Mouse (Mus musculus): Measurements from ENCODE around the gene Aph1a.
"Not testable (repeated sequence)": the region's sequence is repeated elsewhere in the genome, so short reads cannot be mapped to it uniquely, and the experiment has no call there.

The Aph1a gene

DNA sequence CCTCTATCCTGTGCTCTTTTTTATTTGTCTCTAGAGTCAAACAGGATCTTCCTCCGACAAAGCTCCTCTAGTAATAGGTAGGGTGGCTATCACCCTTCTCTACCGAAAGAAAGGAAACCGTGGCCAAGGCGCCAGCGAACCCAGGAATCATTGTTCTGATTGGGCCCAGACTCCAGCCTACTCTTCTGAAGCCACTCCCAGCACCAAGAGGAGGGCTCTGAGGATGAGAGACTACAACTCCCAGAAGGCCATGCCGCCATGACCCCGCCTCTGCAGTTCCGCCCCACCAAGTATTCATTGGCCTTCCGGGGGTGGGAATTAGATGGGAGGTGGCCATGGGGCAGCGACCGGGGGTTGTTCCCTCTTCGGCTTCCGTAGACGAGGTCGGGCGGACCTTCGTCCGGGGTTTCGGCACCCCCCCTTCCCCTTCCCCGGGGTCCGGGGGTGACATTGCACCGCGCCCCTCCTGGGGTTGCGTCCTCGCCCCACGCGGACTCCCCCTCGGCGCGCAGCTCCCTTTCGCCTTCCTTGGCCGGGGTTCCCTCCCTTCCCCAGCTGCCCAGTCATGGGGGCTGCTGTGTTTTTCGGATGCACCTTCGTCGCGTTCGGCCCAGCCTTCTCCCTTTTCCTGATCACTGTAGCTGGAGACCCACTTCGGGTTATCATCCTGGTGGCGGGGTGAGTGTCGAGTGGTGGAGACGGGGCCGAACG, at the start of gene Aph1a:
Gene Aph1a, plus strand, starts transcription at position 364 of the 711 bp plus-strand sequence.
- peak; percentile 95 to 96 for DNase-seq (ENCODE audit: low spot score in 2 of 2)

DNA sequence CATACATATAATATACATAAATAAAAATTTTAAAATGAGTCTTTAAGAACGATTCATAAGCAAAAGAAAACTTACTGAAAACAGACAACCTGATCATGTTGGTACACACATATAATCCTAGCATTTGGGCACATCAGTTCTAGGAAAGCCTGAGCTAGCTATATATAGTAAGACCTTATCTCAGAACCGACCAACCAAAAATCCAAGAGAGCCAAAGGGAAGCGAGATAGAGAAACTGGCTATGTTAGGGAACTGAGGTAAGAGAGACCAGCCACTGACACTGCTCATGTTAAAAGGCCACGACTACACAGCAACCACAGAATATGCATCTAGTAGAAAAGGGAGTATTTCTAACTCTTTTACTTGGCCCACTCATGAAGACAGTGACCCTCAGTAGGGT, 43.2 kb upstream of the Aph1a start:
- no peak for DNase-seq (ENCODE audit: low spot score in 2 of 2)

DNA sequence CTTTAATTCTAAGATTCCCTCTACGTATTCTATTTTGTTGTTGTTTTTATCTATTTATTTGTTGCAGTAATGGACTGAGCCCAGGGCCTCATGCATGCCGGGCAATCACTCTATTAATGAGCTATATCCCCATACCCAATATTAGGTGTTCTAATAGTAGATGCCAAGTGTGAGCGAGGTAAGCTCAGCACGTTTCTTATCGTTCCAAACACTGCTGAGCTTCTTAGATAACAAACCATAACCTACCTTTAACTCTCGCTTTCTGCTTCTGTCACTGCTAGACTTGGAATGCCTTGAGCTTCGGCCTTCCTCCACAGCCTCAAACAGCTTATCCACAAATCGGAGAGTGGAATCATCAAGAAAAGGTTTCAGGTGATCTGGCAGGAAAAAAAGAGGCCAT, 42.5 kb upstream of the Aph1a start:
- no peak for DNase-seq (ENCODE audit: low spot score in 2 of 2)

DNA sequence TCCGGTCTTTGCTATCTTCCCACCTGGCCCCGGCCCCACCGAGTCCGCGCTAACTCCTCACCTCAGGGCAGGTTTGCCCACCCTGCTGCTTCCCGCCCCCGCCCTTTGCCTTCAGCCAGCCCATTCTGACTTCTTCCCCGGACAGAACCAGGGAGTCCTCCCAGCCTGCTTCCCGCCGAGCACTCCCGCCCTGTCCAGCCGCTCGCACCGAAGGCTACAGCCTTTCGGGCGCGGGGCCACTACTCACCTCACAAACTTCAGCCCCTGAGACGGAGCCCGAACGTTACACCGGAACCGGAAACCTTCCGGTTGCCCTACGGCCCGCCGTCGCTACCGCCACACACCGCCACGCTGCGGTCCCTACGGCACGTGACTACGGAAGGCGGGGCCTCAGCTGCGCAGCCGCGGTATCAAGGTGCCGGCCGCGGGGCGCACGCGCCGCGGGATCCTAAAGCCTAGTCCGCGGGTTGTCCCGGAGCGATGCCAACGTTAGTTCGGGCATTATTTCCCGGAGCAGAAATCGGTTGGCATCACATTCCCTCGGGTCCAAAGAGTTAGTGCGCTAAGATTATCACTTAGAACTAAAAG, 38.2 kb upstream of the Aph1a start, which contains the start of gene Prpf3:
Gene Prpf3, minus strand, starts transcription at position 384 of the 588 bp plus-strand sequence.
- peak; percentile 93 to 94 for DNase-seq (ENCODE audit: low spot score in 2 of 2)

DNA sequence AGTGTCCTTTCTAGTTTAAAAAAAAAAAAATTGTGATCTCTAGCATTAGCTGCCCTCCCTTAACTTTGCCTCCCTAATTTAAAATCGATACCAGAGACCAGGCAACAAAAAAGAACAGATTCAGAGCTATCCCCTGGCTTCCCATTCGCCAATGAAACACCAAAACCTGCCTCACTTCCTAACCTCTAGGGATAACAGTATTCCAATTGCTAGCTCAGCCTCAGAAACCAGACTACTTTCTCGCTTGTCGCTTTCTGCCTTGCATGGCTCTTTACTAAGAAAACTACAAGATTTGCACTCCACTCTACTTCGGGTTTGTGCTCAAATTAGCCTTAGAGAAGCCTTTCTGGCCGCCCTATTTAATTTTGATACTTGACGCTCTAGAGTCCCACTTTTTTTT, 37.7 kb upstream of the Aph1a start:
- DNase-seq (ENCODE audit: low spot score in 2 of 2): no peak

DNA sequence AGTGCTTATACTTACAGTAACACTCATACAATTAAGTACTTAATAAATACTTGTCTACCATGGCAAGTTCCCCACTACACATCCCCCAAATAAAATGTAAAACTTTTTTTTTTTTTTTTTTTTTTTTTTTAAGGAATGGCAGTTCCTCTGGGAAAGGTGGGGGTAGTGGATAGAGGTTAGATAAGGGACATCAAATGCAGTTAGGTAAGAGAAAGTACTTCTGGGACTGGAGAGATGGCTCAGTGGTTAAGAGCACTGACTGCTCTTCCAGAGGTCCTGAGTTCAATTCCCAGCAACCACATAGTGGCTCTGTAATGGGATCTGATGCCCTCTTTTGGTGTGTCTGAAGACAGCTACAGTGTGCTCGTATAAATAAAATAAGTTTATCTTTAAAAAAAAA, 36.7 kb upstream of the Aph1a start:
- DNase-seq (ENCODE audit: low spot score in 2 of 2): not testable (repeated sequence)

DNA sequence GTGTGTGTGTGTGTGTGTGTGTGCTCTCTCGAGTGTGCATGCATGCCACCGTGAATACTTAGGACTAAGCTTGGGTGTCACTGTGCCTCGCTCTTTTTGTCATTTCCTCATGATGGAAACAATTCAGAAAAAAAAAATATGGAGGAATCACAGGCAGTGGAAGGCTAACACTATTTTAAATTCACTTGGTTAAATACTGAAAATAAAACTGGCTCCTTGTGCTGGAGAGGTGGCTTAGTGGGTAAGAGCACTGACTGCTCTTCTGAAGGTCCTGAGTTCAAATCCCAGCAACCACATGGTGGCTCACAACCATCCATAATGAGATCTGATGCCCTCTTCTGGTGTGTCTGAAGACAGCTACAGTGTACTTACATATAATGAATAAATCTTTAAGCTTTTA, 35.5 kb upstream of the Aph1a start:
- DNase-seq (ENCODE audit: low spot score in 2 of 2): not testable (repeated sequence)

DNA sequence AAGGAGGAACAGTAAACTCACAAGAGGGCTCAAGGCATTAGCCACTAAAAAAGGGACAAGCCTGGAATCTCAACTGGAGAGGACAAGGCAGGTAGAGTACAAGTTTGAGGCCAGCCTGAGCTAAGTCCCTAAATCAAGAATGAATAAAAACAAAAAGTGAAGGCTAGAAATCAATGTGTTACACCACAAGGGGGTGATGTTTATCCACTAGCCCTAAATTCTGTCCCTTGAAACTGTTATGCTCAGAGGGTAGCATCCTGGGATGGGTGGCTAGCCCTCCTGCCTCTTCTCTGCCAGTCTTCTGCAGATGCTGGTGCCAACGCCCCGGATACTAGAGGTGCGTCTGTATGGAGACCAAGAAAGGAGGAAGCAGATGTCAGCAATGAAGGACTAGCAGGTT, 33.4 kb upstream of the Aph1a start:
- no peak for DNase-seq (ENCODE audit: low spot score in 2 of 2)

DNA sequence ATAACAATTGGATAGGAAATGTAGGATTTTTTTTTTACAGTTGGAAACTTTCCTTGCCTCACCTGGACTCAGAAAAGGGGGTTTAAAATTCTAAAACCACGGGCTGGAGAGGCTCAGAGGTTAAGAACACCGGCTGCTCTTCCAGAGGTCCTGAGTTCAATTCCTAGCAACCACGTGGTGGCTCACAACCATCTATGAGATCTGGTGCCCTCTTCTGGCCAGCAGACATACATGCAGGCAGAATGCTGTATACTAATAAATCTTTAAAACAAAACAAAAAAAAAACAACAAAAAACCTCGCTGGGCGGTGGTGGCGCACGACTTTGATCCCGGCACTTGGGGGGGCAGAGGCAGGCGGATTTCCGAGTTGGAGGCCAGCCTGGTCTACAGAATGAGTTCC, 32.6 kb upstream of the Aph1a start:
- no peak for DNase-seq (ENCODE audit: low spot score in 2 of 2)

DNA sequence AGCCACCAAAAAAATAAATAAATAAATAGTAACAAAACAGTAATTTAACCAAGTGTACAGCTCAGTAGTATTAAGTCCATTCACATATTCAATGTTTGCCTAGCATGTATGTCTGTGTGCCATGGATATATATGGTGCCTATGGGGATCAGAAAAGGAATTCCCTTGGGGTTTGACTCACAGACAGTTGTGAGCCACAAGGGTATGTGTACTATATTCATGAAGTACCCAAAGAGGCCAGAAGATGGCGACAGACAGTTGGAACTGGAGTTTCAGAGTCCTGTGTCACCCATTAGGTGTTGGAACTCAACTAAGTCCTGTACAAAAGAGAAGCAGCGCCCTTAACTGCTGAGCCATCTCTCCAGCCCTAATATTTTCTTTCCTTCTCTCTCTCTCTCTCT, 32.0 kb upstream of the Aph1a start:
- no peak for DNase-seq (ENCODE audit: low spot score in 2 of 2)

DNA sequence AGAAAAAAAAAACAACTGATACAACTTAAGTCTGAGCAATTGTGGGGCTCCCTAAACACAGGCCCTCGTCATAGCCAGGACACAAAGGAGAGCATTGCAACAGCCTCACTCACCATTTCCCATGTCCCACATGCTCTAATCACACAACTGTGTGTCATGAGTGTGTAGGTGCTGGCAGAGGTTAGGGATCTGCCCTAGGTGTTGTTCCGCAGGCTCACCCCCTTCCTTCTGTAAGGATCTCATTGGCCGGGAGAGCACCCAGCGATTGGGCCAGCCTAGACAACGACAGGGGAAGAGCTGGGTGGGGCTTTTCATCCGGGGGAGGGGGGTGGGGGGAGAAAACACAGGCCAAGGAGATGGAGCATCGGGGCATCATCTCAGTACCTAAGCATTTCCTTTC, 30.2 kb upstream of the Aph1a start:
- no peak for DNase-seq (ENCODE audit: low spot score in 2 of 2)

DNA sequence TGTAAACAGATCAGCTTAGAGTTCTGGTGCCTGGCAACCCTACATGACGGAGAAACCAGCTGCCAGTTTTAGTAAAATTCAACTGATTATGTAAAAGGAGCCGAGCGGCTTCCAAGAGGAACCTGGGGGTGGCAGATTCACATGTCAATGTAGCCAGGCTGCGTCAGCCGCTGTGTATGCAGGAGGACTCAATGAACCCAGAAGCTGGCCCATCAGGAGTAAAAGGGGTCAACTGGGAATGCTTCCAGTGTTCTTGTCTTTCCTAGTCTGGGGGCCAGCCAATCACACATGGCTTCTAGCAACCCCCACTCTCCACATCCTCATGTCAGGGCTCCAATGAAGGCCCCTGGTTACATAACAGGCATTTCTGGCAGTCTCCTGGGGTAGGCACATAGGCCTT, 28.7 kb upstream of the Aph1a start:
- DNase-seq (ENCODE audit: low spot score in 2 of 2): no peak

DNA sequence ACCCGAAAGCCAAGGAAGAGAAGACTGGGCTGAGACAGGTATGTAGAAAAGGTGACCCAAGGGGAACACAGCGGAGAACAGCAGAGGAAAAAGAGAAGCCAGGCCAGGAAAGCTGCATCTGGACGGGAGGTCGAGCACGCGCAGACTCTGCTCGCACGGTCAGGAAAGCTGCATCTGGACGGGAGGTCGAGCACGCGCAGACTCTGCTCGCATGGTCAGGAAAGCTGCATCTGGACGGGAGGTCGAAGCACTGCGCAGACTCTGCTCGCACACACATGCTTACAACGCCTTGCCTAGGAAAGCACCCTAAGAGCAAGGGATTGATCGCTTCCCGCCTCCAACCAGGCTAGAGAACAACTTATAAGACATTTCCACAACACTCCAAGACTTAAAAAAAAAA, 28.2 kb upstream of the Aph1a start:
- DNase-seq (ENCODE audit: low spot score in 2 of 2): no peak

DNA sequence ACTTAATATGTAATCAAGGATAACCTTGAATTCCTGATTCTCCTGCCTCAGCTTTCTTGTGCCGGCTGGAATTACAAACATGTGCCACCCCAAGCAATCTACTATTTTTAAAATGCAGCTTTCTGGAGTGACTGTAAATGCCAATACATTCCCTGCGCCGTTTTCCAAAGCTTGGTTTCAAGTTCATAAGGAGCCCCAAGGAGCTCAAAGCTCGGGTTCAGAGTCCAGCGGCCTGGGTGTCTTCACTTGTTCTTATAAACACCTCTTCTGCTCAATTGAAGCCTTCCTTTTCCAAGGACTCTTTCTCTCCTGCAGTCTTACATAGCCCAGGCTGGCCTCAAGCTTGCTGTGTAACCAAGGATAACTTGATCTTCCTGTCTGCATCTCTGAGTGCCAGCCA, 27.7 kb upstream of the Aph1a start:
- DNase-seq (ENCODE audit: low spot score in 2 of 2): no peak

DNA sequence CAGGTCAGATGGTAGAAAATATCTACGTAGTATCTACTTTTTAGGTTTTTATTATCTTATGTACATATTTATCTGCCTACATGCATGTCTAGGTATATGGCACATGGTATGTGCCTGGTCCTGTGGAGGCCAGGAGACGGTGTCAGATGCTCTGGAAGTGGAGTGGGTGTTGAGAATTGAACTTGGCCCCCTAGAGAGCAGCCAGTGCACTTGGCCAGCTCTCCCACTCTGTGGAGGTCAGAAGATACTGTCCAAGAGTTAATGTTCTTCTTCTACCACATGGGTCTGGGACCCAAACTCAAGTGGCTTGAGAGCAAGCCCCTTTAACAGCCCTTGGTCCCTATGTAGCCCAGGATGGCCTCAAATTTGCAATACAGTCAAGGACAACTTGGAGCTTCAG, 26.4 kb upstream of the Aph1a start:
- no peak for DNase-seq (ENCODE audit: low spot score in 2 of 2)

DNA sequence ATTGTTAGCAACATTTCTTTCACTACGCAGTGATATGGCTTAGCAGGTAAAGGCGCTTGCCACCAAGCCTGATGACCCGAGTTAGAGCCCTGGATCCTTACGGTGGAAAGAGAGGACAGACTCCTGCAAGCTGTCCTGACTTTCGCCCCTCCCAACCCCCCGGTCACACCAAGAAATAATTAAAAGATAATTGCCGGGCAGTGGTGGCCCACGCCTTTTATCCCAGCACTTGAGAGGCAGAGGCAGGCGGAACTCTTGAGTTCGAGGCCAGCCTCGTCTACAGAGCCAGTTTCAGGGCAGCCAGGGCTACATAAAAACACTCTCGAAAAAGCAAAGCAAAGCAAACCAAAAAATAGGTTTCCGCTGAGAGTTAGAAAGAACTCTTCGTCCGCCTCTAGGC, 22.8 kb upstream of the Aph1a start:
- no peak for DNase-seq (ENCODE audit: low spot score in 2 of 2)

DNA sequence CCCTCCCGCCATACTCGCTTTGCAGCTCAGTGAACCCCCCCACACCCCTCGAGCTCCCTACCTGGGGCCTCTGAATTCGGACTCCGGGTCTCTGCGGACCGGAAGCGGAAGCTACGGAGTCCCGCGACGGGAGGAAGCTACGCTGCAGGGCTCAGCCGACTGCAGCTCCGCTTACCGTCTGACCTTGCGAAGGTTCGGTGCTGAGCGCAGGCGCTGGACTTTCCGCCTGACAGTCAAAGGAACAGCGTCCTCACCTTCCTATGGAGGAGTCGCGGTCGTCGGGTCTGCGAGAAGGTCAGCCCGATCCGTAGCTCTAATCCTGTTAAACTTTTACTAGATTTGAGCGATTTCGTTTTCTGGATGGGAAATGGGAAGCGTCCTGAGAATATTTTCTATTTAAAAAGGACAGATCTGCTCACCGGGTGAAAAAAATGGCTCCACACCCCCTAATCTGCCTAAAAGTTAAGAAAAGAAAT, 22.3 kb upstream of the Aph1a start, which contains the start of gene Mrps21:
Gene Mrps21, minus strand, starts transcription at position 128 of the 476 bp plus-strand sequence.
- peak; percentile 83 to 84 for DNase-seq (ENCODE audit: low spot score in 2 of 2)

DNA sequence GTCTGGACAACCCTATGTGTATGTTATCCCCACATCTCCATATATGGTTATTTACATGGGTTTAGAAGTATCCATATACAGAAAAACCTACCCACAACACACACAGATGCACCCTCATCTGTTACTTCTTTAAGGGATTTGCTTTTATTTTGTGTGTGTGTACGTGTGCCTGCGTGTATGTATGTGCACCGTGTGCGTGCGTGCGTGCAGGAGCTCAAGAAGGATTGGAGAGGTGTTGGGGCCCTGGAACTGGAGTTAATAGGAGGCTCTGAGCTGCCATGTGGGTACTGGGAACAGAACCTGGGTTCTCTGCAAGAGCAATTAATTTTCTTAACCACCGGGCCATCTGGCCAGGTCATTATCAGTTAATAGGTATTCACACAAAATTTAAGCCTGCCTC, 21.7 kb upstream of the Aph1a start:
- no peak for DNase-seq (ENCODE audit: low spot score in 2 of 2)

DNA sequence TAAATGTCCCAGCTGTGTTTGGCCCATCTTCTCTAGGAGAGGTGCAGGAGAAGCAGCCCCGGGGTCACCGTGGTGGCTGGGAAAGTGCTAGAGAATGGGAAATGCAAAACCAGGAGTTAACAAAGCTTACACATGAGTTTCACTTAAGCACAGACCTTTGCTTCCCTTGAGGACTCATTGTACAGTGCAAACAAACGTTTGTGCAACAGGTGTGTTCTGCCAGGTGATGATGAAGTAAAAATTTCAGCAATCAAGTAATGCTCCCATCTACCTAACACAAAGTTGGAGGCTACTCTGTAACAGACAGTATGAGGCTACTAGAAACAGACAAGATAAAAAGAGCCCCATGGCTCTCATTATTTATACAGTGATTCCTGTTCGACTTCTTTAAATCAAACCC, 14.7 kb upstream of the Aph1a start:
- no peak for DNase-seq (ENCODE audit: low spot score in 2 of 2)

DNA sequence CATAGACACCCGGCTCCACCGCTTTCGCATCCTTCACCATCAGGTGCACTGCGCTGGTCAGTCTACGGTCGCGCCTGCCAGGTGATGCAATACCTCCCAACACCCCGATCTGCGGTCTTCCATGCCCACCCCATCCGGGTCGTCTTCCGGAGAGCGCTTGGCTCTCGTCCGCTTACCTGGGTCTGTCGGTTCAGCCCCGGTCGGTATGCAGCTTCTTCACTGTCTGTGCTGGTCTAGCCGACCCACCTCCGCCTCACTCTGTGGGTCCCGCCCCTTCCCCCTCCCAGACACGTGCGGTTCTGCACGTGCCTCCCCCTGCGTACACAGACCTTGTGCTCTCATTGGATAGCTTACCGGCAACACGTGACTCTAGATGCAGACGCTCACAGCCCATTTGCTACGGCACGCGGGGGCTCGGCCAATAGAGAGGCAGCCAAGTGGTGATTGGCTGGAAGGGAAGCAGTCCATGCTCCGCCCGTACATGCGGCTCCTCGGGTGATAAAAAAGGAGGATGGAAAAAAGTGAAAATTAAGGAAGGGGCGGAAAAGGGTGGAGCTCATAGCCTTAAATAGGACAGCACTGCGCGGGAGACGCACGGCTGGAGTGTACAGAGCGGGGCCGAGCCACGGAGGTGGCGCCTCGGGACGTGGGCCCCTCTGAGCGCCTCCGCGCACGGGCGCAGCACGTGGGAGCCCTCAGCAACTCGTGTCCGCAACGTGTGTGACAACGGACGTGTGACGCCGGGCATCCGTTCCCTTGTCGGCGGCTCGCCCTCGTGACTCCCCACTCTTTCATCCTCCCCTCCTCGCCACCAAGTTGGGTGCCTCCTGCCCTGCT, 11.6 kb upstream of the Aph1a start, which contains the start of gene Ciart:
Gene Ciart, minus strand, starts transcription at position 273 of the 837 bp plus-strand sequence.
- peak; percentile 93 for DNase-seq (ENCODE audit: low spot score in 2 of 2)

DNA sequence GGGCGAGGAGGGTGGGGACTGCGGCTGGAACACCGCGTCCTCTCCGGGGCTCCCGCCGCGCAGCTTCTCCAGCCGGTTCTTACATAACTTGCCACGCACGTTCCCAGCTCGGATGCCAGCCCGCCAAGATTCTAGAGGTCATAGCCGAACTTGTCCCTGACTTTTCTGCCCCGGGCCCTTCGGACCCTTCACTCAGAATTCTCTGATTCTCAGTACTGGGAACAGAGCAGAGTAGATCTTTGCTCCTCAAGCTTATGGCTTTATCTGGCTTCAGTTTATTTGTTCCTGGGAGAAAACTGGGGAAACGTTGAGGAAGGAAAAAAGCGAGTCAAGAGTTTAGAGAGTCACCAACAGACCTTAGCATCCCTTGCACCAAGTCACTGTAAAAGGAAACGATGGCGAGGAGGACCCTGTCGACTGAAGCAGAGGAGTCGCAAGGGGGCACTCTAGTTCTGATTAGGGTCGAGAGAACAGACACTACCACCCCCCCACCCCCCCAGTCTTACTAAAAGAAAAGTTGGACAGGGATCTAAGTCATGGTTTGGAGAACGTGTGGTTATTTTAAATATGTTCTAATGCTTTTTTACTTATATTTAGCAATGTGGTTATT, 10.8 kb upstream of the Aph1a start:
- peak in 1 of 2 experiments; percentile 31 for DNase-seq (ENCODE audit: low spot score in 2 of 2)

DNA sequence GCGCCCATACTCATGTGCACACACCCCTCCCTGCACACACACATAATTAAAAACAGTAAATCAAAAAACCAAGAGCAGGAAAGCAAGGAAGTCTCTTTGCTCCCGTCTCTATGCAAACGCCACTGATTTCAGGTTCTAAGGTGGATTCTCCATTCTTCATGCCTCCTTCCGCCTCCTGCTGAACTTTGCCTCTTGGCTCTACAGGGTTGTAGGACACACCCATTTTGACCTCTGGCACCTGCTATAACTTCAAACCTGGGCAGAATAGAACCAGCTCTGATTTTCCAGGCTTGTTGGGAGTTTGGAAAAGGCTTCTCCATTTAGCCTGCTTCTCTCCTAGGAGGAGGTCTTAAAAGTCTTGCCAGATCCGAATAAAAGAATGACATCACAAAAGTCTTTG, 9.4 kb upstream of the Aph1a start:
- DNase-seq (ENCODE audit: low spot score in 2 of 2): no peak
